Mouse (Mus musculus): ENCODE data around the gene Ddx4.

The Ddx4 gene

GRCm38 (mm10) chr13:112556501-112556900 lies 95.8 kb downstream of the Ddx4 start:
- DNase-seq (ENCODE audit: low spot score in 2 of 2) = no peak

- DNase-seq (ENCODE audit: low spot score in 2 of 2) = no peak
These were observed 99.0 kb downstream of the Ddx4 start for GRCm38 (mm10) chr13:112553304-112553703.

GRCm38 (mm10) chr13:112551641-112552548 lies 100.4 kb downstream of the Ddx4 start:
- DNase-seq (ENCODE audit: low spot score in 2 of 2) = no peak
